Mouse (Mus musculus): ENCODE data around the gene Gse1. TPM values are rescaled to one million over a fixed set of nuclear protein-coding genes. Genes with fewer than 3 reads are reported as not detected.

Gene Gse1
- total and polyA plus RNA-seq, 2 experiments from 2014 or later = 15.9 to 48.2 TPM

GRCm38 (mm10) chr8:120472230-120472629, 244.0 kb downstream of the Gse1 start:
- TF ChIP-seq CTCF (IDR thresholded peaks at IDR 0.05; ENCODE audit: low read depth) = no peak
- 28% methylated on average over 16 of the region's 16 CpGs for WGBS
- H3K4me3 ChIP-seq (ENCODE audit: low read depth, low read length) = no peak overlapping the region
- no peaks in the 10 kb centered on the region for H3K27me3 ChIP-seq (ENCODE audit: insufficient read depth, low read length)
- no peaks in the 10 kb centered on the region for H3K36me3 ChIP-seq (ENCODE audit: insufficient read depth)
- H3K27ac ChIP-seq (ENCODE audit: low read depth, low read length) = peak overlapping the region; percentile 51
- no peaks in the 10 kb centered on the region for H3K9me3 ChIP-seq (ENCODE audit: low read length)
- H3K4me2 ChIP-seq (ENCODE audit: low read depth) = 0 out of 2 replicates have a peak overlapping the region, but pooled peaks have one; percentile 1
- ATAC-seq (peak; percentile 64), DNase-seq (peak; percentile 62)
- no peak overlapping the region for H3K9ac ChIP-seq
- H3K4me1 ChIP-seq (ENCODE audit: insufficient read depth) = peaks cover 9% of the 10 kb centered on the region

GRCm38 (mm10) chr8:120473729-120474364, 245.6 kb downstream of the Gse1 start:
- DNase-seq = no peak
- Histone ChIP-seq H3K27ac (ENCODE audit: low read depth, low read length) (no peak overlapping the region), H3K9me3 (ENCODE audit: low read length) (no peaks in the 10 kb centered on the region), H3K9ac (no peak overlapping the region), H3K4me2 (ENCODE audit: low read depth) (no peak overlapping the region), H3K4me3 (ENCODE audit: low read depth, low read length) (no peak overlapping the region), H3K36me3 (ENCODE audit: insufficient read depth) (no peaks in the 10 kb centered on the region), H3K27me3 (ENCODE audit: insufficient read depth, low read length) (no peaks in the 10 kb centered on the region), H3K4me1 (ENCODE audit: insufficient read depth) (peaks cover 10% of the 10 kb centered on the region)
- 89% methylated on average over 13 of the region's 13 CpGs for WGBS
- ATAC-seq = no peak
- no peak for TF ChIP-seq CTCF (IDR thresholded peaks at IDR 0.05; ENCODE audit: low read depth)

- H3K4me1 ChIP-seq (ENCODE audit: insufficient read depth) = peaks cover 10% of the 10 kb centered on the region
- no peak overlapping the region for H3K27ac ChIP-seq (ENCODE audit: low read depth, low read length)
- no peak overlapping the region for H3K4me3 ChIP-seq (ENCODE audit: low read depth, low read length)
- ATAC-seq (no peak), DNase-seq (no peak)
- 81% methylated on average over 11 of the region's 11 CpGs for WGBS
- no peaks in the 10 kb centered on the region for H3K36me3 ChIP-seq (ENCODE audit: insufficient read depth)
- TF ChIP-seq CTCF (IDR thresholded peaks at IDR 0.05; ENCODE audit: low read depth) = no peak
- no peak overlapping the region for H3K4me2 ChIP-seq (ENCODE audit: low read depth)
- no peaks in the 10 kb centered on the region for H3K27me3 ChIP-seq (ENCODE audit: insufficient read depth, low read length)
- H3K9ac ChIP-seq = no peak overlapping the region
- no peaks in the 10 kb centered on the region for H3K9me3 ChIP-seq (ENCODE audit: low read length)
Observed at GRCm38 (mm10) chr8:120474496-120475235, 246.4 kb downstream of the Gse1 start.

GRCm38 (mm10) chr8:120475462-120476201, 247.4 kb downstream of the Gse1 start:
- no peak for ATAC-seq
- H3K36me3 ChIP-seq (ENCODE audit: insufficient read depth) = no peaks in the 10 kb centered on the region
- H3K9ac ChIP-seq = no peak overlapping the region
- H3K27ac ChIP-seq (ENCODE audit: low read depth, low read length) = no peak overlapping the region
- H3K4me1 ChIP-seq (ENCODE audit: insufficient read depth) = peaks cover 10% of the 10 kb centered on the region
- H3K9me3 ChIP-seq (ENCODE audit: low read length) = no peaks in the 10 kb centered on the region
- DNase-seq = no peak
- no peak overlapping the region for H3K4me2 ChIP-seq (ENCODE audit: low read depth)
- WGBS = 84% methylated on average over 10 of the region's 10 CpGs
- no peak for TF ChIP-seq CTCF (IDR thresholded peaks at IDR 0.05; ENCODE audit: low read depth)
- H3K4me3 ChIP-seq (ENCODE audit: low read depth, low read length) = no peak overlapping the region
- no peaks in the 10 kb centered on the region for H3K27me3 ChIP-seq (ENCODE audit: insufficient read depth, low read length)

GRCm38 (mm10) chr8:120476711-120477575, 248.7 kb downstream of the Gse1 start:
- H3K4me2 ChIP-seq (ENCODE audit: low read depth) = no peak overlapping the region
- H3K27me3 ChIP-seq (ENCODE audit: insufficient read depth, low read length) = no peaks in the 10 kb centered on the region
- DNase-seq (no peak), ATAC-seq (peak; percentile 40; the same call in 1 of the 2 replicates)
- peaks cover 10% of the 10 kb centered on the region for H3K4me1 ChIP-seq (ENCODE audit: insufficient read depth)
- 0 out of 2 replicates have a peak overlapping the region, but pooled peaks have one; percentile 35 for H3K27ac ChIP-seq (ENCODE audit: low read depth, low read length)
- no peaks in the 10 kb centered on the region for H3K36me3 ChIP-seq (ENCODE audit: insufficient read depth)
- no peaks in the 10 kb centered on the region for H3K9me3 ChIP-seq (ENCODE audit: low read length)
- TF ChIP-seq CTCF (IDR thresholded peaks at IDR 0.05; ENCODE audit: low read depth) = no peak
- H3K9ac ChIP-seq = no peak overlapping the region
- no peak overlapping the region for H3K4me3 ChIP-seq (ENCODE audit: low read depth, low read length)
- 25% methylated on average over 25 of the region's 25 CpGs for WGBS

GRCm38 (mm10) chr8:120478754-120479153, 250.5 kb downstream of the Gse1 start:
- Histone ChIP-seq H3K9ac (no peak overlapping the region), H3K27ac (ENCODE audit: low read depth, low read length) (no peak overlapping the region), H3K4me1 (ENCODE audit: insufficient read depth) (peaks cover 5% of the 10 kb centered on the region; the same call in 1 of the 2 replicates), H3K4me3 (ENCODE audit: low read depth, low read length) (no peak overlapping the region), H3K36me3 (ENCODE audit: insufficient read depth) (no peaks in the 10 kb centered on the region), H3K27me3 (ENCODE audit: insufficient read depth, low read length) (no peaks in the 10 kb centered on the region), H3K4me2 (ENCODE audit: low read depth) (no peak overlapping the region), H3K9me3 (ENCODE audit: low read length) (no peaks in the 10 kb centered on the region)
- WGBS = 91% methylated on average over 11 of the region's 11 CpGs
- TF ChIP-seq CTCF (IDR thresholded peaks at IDR 0.05; ENCODE audit: low read depth) = no peak
- DNase-seq (no peak), ATAC-seq (no peak)
